Mouse (Mus musculus): Measurements from ENCODE around the gene Gm20532. TPM values are rescaled to one million over a fixed set of nuclear protein-coding genes. Genes with fewer than 3 reads are reported as not detected.

Gene Gm20532
- polyA plus RNA-seq, 1 experiment: not detected

- no peaks in the 10 kb centered on the region for H3K27me3 ChIP-seq (ENCODE audit: control insufficient read depth, insufficient read depth, low read length)
- TF ChIP-seq CTCF (IDR thresholded peaks at IDR 0.05; ENCODE audit: extremely low read depth, insufficient read depth, insufficient read length, insufficient replicate concordance): no peak
- no peak for TF ChIP-seq POLR2A (IDR thresholded peaks at IDR 0.05; ENCODE audit: low read depth, low read length)
- H3K4me1 ChIP-seq (ENCODE audit: control insufficient read depth, insufficient read depth, insufficient read length): no peaks in the 10 kb centered on the region
- 75% methylated on average over 9 of the region's 9 CpGs for WGBS
- H3K27ac ChIP-seq (ENCODE audit: insufficient read depth, low read length): no peak overlapping the region
- DNase-seq (ENCODE audit: low read depth in 1 of 2, low spot score in 2 of 2): no peak
- no peak overlapping the region for H3K4me3 ChIP-seq (ENCODE audit: extremely low read depth, insufficient read depth, insufficient read length)
- H3K36me3 ChIP-seq (ENCODE audit: control insufficient read depth, insufficient read depth, low read length): no peaks in the 10 kb centered on the region
Measured at GRCm38 (mm10) chr2:26593211-26594021, 7.0 kb downstream of the Gm20532 start.

- TF ChIP-seq CTCF (IDR thresholded peaks at IDR 0.05; ENCODE audit: extremely low read depth, insufficient read depth, insufficient read length, insufficient replicate concordance) (peak; percentile 43; the same call in 1 of the 2 replicates), POLR2A (IDR thresholded peaks at IDR 0.05; ENCODE audit: low read depth, low read length) (no peak)
- no peak overlapping the region for H3K4me3 ChIP-seq (ENCODE audit: extremely low read depth, insufficient read depth, insufficient read length)
- H3K27ac ChIP-seq (ENCODE audit: insufficient read depth, low read length): no peak overlapping the region
- 54% methylated on average over 9 of the region's 9 CpGs for WGBS
- H3K36me3 ChIP-seq (ENCODE audit: control insufficient read depth, insufficient read depth, low read length): no peaks in the 10 kb centered on the region
- no peaks in the 10 kb centered on the region for H3K27me3 ChIP-seq (ENCODE audit: control insufficient read depth, insufficient read depth, low read length)
- peak; percentile 52 to 74 for DNase-seq (ENCODE audit: low read depth in 1 of 2, low spot score in 2 of 2)
- H3K4me1 ChIP-seq (ENCODE audit: control insufficient read depth, insufficient read depth, insufficient read length): no peaks in the 10 kb centered on the region
Measured at GRCm38 (mm10) chr2:26594022-26594346, 7.5 kb downstream of the Gm20532 start.

- Histone ChIP-seq H3K4me1 (ENCODE audit: control insufficient read depth, insufficient read depth, insufficient read length) (no peaks in the 10 kb centered on the region), H3K36me3 (ENCODE audit: control insufficient read depth, insufficient read depth, low read length) (no peaks in the 10 kb centered on the region), H3K4me3 (ENCODE audit: extremely low read depth, insufficient read depth, insufficient read length) (no peak overlapping the region), H3K27me3 (ENCODE audit: control insufficient read depth, insufficient read depth, low read length) (no peaks in the 10 kb centered on the region), H3K27ac (ENCODE audit: insufficient read depth, low read length) (no peak overlapping the region)
- TF ChIP-seq CTCF (IDR thresholded peaks at IDR 0.05; ENCODE audit: extremely low read depth, insufficient read depth, insufficient read length, insufficient replicate concordance) (no peak), POLR2A (IDR thresholded peaks at IDR 0.05; ENCODE audit: low read depth, low read length) (no peak)
- DNase-seq (ENCODE audit: low read depth in 1 of 2, low spot score in 2 of 2): no peak
- WGBS: 82% methylated on average over 7 of the region's 7 CpGs
Measured at GRCm38 (mm10) chr2:26594461-26594933, 8.1 kb downstream of the Gm20532 start.

GRCm38 (mm10) chr2:26594934-26595724, 8.7 kb downstream of the Gm20532 start:
- no peak overlapping the region for H3K27ac ChIP-seq (ENCODE audit: insufficient read depth, low read length)
- no peak overlapping the region for H3K4me3 ChIP-seq (ENCODE audit: extremely low read depth, insufficient read depth, insufficient read length)
- H3K27me3 ChIP-seq (ENCODE audit: control insufficient read depth, insufficient read depth, low read length): no peaks in the 10 kb centered on the region
- 75% methylated on average over 6 of the region's 6 CpGs for WGBS
- no peaks in the 10 kb centered on the region for H3K36me3 ChIP-seq (ENCODE audit: control insufficient read depth, insufficient read depth, low read length)
- no peaks in the 10 kb centered on the region for H3K4me1 ChIP-seq (ENCODE audit: control insufficient read depth, insufficient read depth, insufficient read length)
- no peak for DNase-seq (ENCODE audit: low read depth in 1 of 2, low spot score in 2 of 2)
- no peak for TF ChIP-seq CTCF (IDR thresholded peaks at IDR 0.05; ENCODE audit: extremely low read depth, insufficient read depth, insufficient read length, insufficient replicate concordance)
- no peak for TF ChIP-seq POLR2A (IDR thresholded peaks at IDR 0.05; ENCODE audit: low read depth, low read length)

- H3K27me3 ChIP-seq (ENCODE audit: control insufficient read depth, insufficient read depth, low read length): no peaks in the 10 kb centered on the region
- no peak for DNase-seq (ENCODE audit: low read depth in 1 of 2, low spot score in 2 of 2)
- no peaks in the 10 kb centered on the region for H3K36me3 ChIP-seq (ENCODE audit: control insufficient read depth, insufficient read depth, low read length)
- WGBS: 50% methylated on average over 11 of the region's 11 CpGs
- no peak overlapping the region for H3K4me3 ChIP-seq (ENCODE audit: extremely low read depth, insufficient read depth, insufficient read length)
- H3K27ac ChIP-seq (ENCODE audit: insufficient read depth, low read length): no peak overlapping the region
- TF ChIP-seq CTCF (IDR thresholded peaks at IDR 0.05; ENCODE audit: extremely low read depth, insufficient read depth, insufficient read length, insufficient replicate concordance): no peak
- no peak for TF ChIP-seq POLR2A (IDR thresholded peaks at IDR 0.05; ENCODE audit: low read depth, low read length)
- no peaks in the 10 kb centered on the region for H3K4me1 ChIP-seq (ENCODE audit: control insufficient read depth, insufficient read depth, insufficient read length)
Measured at GRCm38 (mm10) chr2:26595725-26596435, 9.4 kb downstream of the Gm20532 start.

GRCm38 (mm10) chr2:26596898-26597297, 10.5 kb downstream of the Gm20532 start:
- no peaks in the 10 kb centered on the region for H3K4me1 ChIP-seq (ENCODE audit: control insufficient read depth, insufficient read depth, insufficient read length)
- no peak overlapping the region for H3K4me3 ChIP-seq (ENCODE audit: extremely low read depth, insufficient read depth, insufficient read length)
- no peak for TF ChIP-seq CTCF (IDR thresholded peaks at IDR 0.05; ENCODE audit: extremely low read depth, insufficient read depth, insufficient read length, insufficient replicate concordance)
- no peak for TF ChIP-seq POLR2A (IDR thresholded peaks at IDR 0.05; ENCODE audit: low read depth, low read length)
- DNase-seq (ENCODE audit: low read depth in 1 of 2, low spot score in 2 of 2): no peak
- no peaks in the 10 kb centered on the region for H3K27me3 ChIP-seq (ENCODE audit: control insufficient read depth, insufficient read depth, low read length)
- 95% methylated on average over 3 of the region's 3 CpGs for WGBS
- no peak overlapping the region for H3K27ac ChIP-seq (ENCODE audit: insufficient read depth, low read length)
- no peaks in the 10 kb centered on the region for H3K36me3 ChIP-seq (ENCODE audit: control insufficient read depth, insufficient read depth, low read length)
